In genomic region chr14:14395535-14395934, GRCm38 (mm10) we compare ENCODE assay signal across 24 mouse cellular contexts. TPM values are rescaled to one million over a fixed set of nuclear protein-coding genes. Genes with fewer than 3 reads are reported as not detected.
DNase-seq lines count a peak whose midpoint lies in the region; ATAC-seq lines count a peak whose summit lies in the region.
"Had no signal": no experiment of that assay in that cellular context is flagged by ENCODE, and none has a peak within 500 bp of the region (broad histone marks: within the 10 kb centered on the region; RNA-seq: fewer than 3 reads in every experiment).

No protein-coding gene starts in this region.

- 70% methylated on average over 1 of the region's 1 CpGs for WGBS in hindbrain, embryonic 14.5 days
- WGBS in hindbrain, embryonic 10.5 days, result 86% methylated on average over 1 of the region's 1 CpGs
- 60% methylated on average over 1 of the region's 1 CpGs for WGBS in neural tube, embryonic 12.5 days
- WGBS in midbrain, embryonic 14.5 days, result 82% methylated on average over 1 of the region's 1 CpGs

- no peak overlapping the region for H3K4me3 ChIP-seq in hindbrain, embryonic 14.5 days (replicated peaks; ENCODE audit: low read length)
- H3K4me3 ChIP-seq in hindbrain, embryonic 10.5 days, result no peak overlapping the region
- no peak overlapping the region for H3K4me3 ChIP-seq in neural tube, embryonic 12.5 days
- H3K4me3 ChIP-seq in midbrain, embryonic 14.5 days (replicated peaks; ENCODE audit: low read depth, low read length), result no peak overlapping the region
- H3K4me3 ChIP-seq: embryonic facial prominence, embryonic 12.5 days; forebrain, embryonic 15.5 days; heart, adult 2 months; heart, embryonic 15.5 days had no signal

- H3K27me3 ChIP-seq in hindbrain, embryonic 14.5 days (ENCODE audit: control insufficient read depth, insufficient read depth, low read length), result no peaks in the 10 kb centered on the region
- H3K27me3 ChIP-seq in hindbrain, embryonic 10.5 days (ENCODE audit: insufficient read depth, poor library complexity, severe bottlenecking), result no peaks in the 10 kb centered on the region
- no peaks in the 10 kb centered on the region for H3K27me3 ChIP-seq in neural tube, embryonic 12.5 days (replicated peaks)
- no peaks in the 10 kb centered on the region for H3K27me3 ChIP-seq in midbrain, embryonic 14.5 days (ENCODE audit: control insufficient read depth, insufficient read depth, low read length)
- H3K27me3 ChIP-seq: CH12.LX; embryonic facial prominence, embryonic 12.5 days; forebrain, embryonic 15.5 days; heart, embryonic 15.5 days; Patski had no signal

- H3K9ac ChIP-seq in hindbrain, embryonic 14.5 days, result no peak overlapping the region
- H3K9ac ChIP-seq in neural tube, embryonic 12.5 days, result no peak overlapping the region
- H3K9ac ChIP-seq in midbrain, embryonic 14.5 days (replicated peaks; ENCODE audit: low read length), result no peak overlapping the region
- H3K9ac ChIP-seq: embryonic facial prominence, embryonic 12.5 days; forebrain, embryonic 15.5 days; heart, embryonic 15.5 days had no signal

- peak; percentile 60 for ATAC-seq in hindbrain, embryonic 14.5 days (ENCODE audit: low FRiP score)
- ATAC-seq in neural tube, embryonic 12.5 days (ENCODE audit: low FRiP score, low read depth), result peak; percentile 48; the same call in 1 of the 2 replicates
- peak; percentile 46; the same call in 1 of the 2 replicates for ATAC-seq in midbrain, embryonic 14.5 days (ENCODE audit: low FRiP score, low TSS enrichment)
- ATAC-seq: activated CD4-positive, CD25-positive, alpha-beta regulatory T cell, adult 4 months; forebrain, embryonic 15.5 days; inflammation-experienced regulatory T-cells, adult 6 months; Patski had no signal

- DNase-seq in hindbrain, embryonic 14.5 days (ENCODE audit: low spot score), result no peak
- no peak for DNase-seq in hindbrain, embryonic 10.5 days (ENCODE audit: low spot score)
- no peak for DNase-seq in neural tube, embryonic 10.5 days (ENCODE audit: extremely low spot score, low spot score)
- peak; percentile 29 for DNase-seq in midbrain, embryonic 14.5 days
- DNase-seq in urinary bladder, postnatal 10 days (ENCODE audit: low spot score), result no peak
- no peak for DNase-seq in spleen, postnatal 4 days (ENCODE audit: low spot score in 2 of 2)
- DNase-seq: adrenal gland, postnatal 14 days; cerebellum, adult 18-20 months; cerebellum, adult 9-11 months; embryo, embryonic 11 days; gastrocnemius, postnatal 14 days; heart, adult 2 months; heart, postnatal 14 days had no signal

- no peaks in the 10 kb centered on the region for H3K4me1 ChIP-seq in hindbrain, embryonic 14.5 days (replicated peaks; ENCODE audit: control insufficient read depth, insufficient read depth, low read length)
- no peaks in the 10 kb centered on the region for H3K4me1 ChIP-seq in hindbrain, embryonic 10.5 days (replicated peaks)
- no peaks in the 10 kb centered on the region for H3K4me1 ChIP-seq in neural tube, embryonic 12.5 days
- H3K4me1 ChIP-seq in midbrain, embryonic 14.5 days (ENCODE audit: control insufficient read depth, insufficient read depth, low read length), result no peaks in the 10 kb centered on the region
- H3K4me1 ChIP-seq: embryonic facial prominence, embryonic 12.5 days; forebrain, embryonic 15.5 days; heart, embryonic 15.5 days had no signal

- H3K27ac ChIP-seq in hindbrain, embryonic 14.5 days, result no peak overlapping the region
- no peak overlapping the region for H3K27ac ChIP-seq in hindbrain, embryonic 10.5 days
- H3K27ac ChIP-seq in neural tube, embryonic 12.5 days, result no peak overlapping the region
- H3K27ac ChIP-seq in midbrain, embryonic 14.5 days (replicated peaks; ENCODE audit: low read depth, low read length), result no peak overlapping the region
- H3K27ac ChIP-seq: embryonic facial prominence, embryonic 12.5 days; forebrain, embryonic 15.5 days; heart, adult 2 months; heart, embryonic 15.5 days had no signal

- no peaks in the 10 kb centered on the region for H3K9me3 ChIP-seq in hindbrain, embryonic 14.5 days (ENCODE audit: control insufficient read depth, low read length)
- H3K9me3 ChIP-seq in hindbrain, embryonic 10.5 days, result peaks cover 7% of the 10 kb centered on the region; the same call in 1 of the 2 replicates
- H3K9me3 ChIP-seq in neural tube, embryonic 12.5 days, result no peaks in the 10 kb centered on the region
- no peaks in the 10 kb centered on the region for H3K9me3 ChIP-seq in midbrain, embryonic 14.5 days (ENCODE audit: control insufficient read depth, low read length)
- H3K9me3 ChIP-seq: embryonic facial prominence, embryonic 12.5 days; forebrain, embryonic 15.5 days; heart, embryonic 15.5 days had no signal

- no peaks in the 10 kb centered on the region for H3K36me3 ChIP-seq in hindbrain, embryonic 14.5 days (replicated peaks; ENCODE audit: control insufficient read depth, insufficient read depth)
- H3K36me3 ChIP-seq in hindbrain, embryonic 10.5 days, result no peaks in the 10 kb centered on the region
- H3K36me3 ChIP-seq in neural tube, embryonic 12.5 days, result no peaks in the 10 kb centered on the region
- H3K36me3 ChIP-seq in midbrain, embryonic 14.5 days (ENCODE audit: control insufficient read depth, insufficient read depth, low read length), result no peaks in the 10 kb centered on the region
- H3K36me3 ChIP-seq: embryonic facial prominence, embryonic 12.5 days; forebrain, embryonic 15.5 days; heart, embryonic 15.5 days had no signal

- H3K4me2 ChIP-seq in hindbrain, embryonic 14.5 days (replicated peaks), result no peak overlapping the region
- no peak overlapping the region for H3K4me2 ChIP-seq in neural tube, embryonic 12.5 days (replicated peaks)
- H3K4me2 ChIP-seq in midbrain, embryonic 14.5 days (ENCODE audit: low read length), result no peak overlapping the region
- H3K4me2 ChIP-seq: embryonic facial prominence, embryonic 12.5 days; forebrain, embryonic 15.5 days; heart, embryonic 11.5 days; heart, embryonic 15.5 days had no signal

RNA-seq across cellular contexts. Expression of gene Olfr721-ps1, which starts 5.6 kb away (rescaled TPM):
- not detected in 2 replicates for polyA plus RNA-seq in hindbrain, embryonic 14.5 days (2014; fragmentation: Nextera tagmentation; extraction: Ambion mirVana)
- not detected in 2 replicates for polyA plus RNA-seq in hindbrain, embryonic 10.5 days (2016; fragmentation: Nextera tagmentation; extraction: Ambion mirVana)
- polyA plus RNA-seq in neural tube, embryonic 12.5 days (2016; fragmentation: Nextera tagmentation; extraction: Ambion mirVana), result not detected in 2 replicates
- not detected in 2 replicates for polyA plus RNA-seq in midbrain, embryonic 14.5 days (2014; fragmentation: Nextera tagmentation; extraction: Ambion mirVana)
- polyA plus RNA-seq: activated CD4-positive, CD25-positive, alpha-beta regulatory T cell, adult 4 months; embryonic facial prominence, embryonic 12.5 days; forebrain, embryonic 11.5 days; forebrain, embryonic 15.5 days; gonadal fat pad, adult 2 months; heart, adult 2 months; heart, embryonic 11.5 days; heart, embryonic 15.5 days; inflammation-experienced regulatory T-cells, adult 6 months; Patski had no signal

RNA-seq across cellular contexts. Expression of gene Il3ra, which starts 49.5 kb away (rescaled TPM):
- 2.2 and 2.7 TPM in 2 replicates for polyA plus RNA-seq in hindbrain, embryonic 14.5 days (2014; fragmentation: Nextera tagmentation; extraction: Ambion mirVana)
- 2.1 and 5.2 TPM in 2 replicates for polyA plus RNA-seq in hindbrain, embryonic 10.5 days (2016; fragmentation: Nextera tagmentation; extraction: Ambion mirVana)
- 4.1 and 5.0 TPM in 2 replicates for polyA plus RNA-seq in neural tube, embryonic 12.5 days (2016; fragmentation: Nextera tagmentation; extraction: Ambion mirVana)
- polyA plus RNA-seq in midbrain, embryonic 14.5 days (2014; fragmentation: Nextera tagmentation; extraction: Ambion mirVana), result 2.4 TPM in 2 replicates
